Mouse (Mus musculus) small intestine, adult 2 months (tissue): Measurements from ENCODE around the gene Tubgcp3. TPM values are rescaled to one million over a fixed set of nuclear protein-coding genes. Genes with fewer than 3 reads are reported as not detected.

Source experiments
- H3K27ac ChIP-seq: fragments of 200-500 bp; 2 replicates; pipeline ENCODE4 v1.5.1; 2012; ENCODE audit warnings: low read depth, low read length, control low read depth, inconsistent platforms; ENCODE audit not compliant: insufficient read depth
- H3K27me3 ChIP-seq: fragments of 200-500 bp; 2 replicates; pipeline ENCODE4 v1.6.1; 2012; ENCODE audit warnings: mild to moderate bottlenecking, moderate library complexity, low read length, inconsistent platforms; ENCODE audit not compliant: control insufficient read depth, insufficient read depth
- H3K36me3 ChIP-seq: fragments of 200-500 bp; 2 replicates; pipeline ENCODE4 v1.6.1; 2012; ENCODE audit warnings: mild to moderate bottlenecking, low read length, control low read depth, inconsistent platforms; ENCODE audit not compliant: control insufficient read depth, insufficient read depth
- H3K4me1 ChIP-seq: fragments of 200-500 bp; 2 replicates; pipeline ENCODE4 v1.6.1; 2012; ENCODE audit warnings: low read length, inconsistent platforms, mixed read lengths; ENCODE audit not compliant: control insufficient read depth, insufficient read depth, insufficient read length
- H3K4me3 ChIP-seq: fragments of 200-500 bp; 2 replicates; pipeline ENCODE4 v1.5.1; 2012; ENCODE audit warnings: low read depth, mild to moderate bottlenecking, control low read depth, inconsistent platforms, low read length, moderate library complexity
- CTCF ChIP-seq: fragments of 200-500 bp; IDR thresholded peaks from 2 replicates; pipeline ENCODE4 v1.5.1; 2012; ENCODE audit warnings: low read depth, mild to moderate bottlenecking, control low read depth, inconsistent platforms, low read length, moderate library complexity, mixed read lengths; ENCODE audit not compliant: insufficient replicate concordance, insufficient read length; ENCODE audit errors: extremely low read depth
- POLR2A ChIP-seq: fragments of 200-500 bp; IDR thresholded peaks from 2 replicates; pipeline ENCODE4 v1.6.1; 2012; ENCODE audit warnings: low read depth, mild to moderate bottlenecking, control low read depth, inconsistent platforms, low read length, moderate library complexity
- WGBS: fragments of 180-500 bp; shearing (Covaris S2); methylation state at CpG from one replicate; pipeline ENCODE4 v1.1.7; 2018; 5-methylcytosine and 5-hydroxymethylcytosine counted together
- polyA plus RNA-seq: library from polyadenylated mRNA; depleted of rRNA; stranded (reverse); fragments of >200 nt; gene quantifications from 2 replicates; pipeline ENCODE4 v1.2.3, GENCODE M21; 2012

The Tubgcp3 gene
- polyA plus RNA-seq, 1 experiment, result 24.3 TPM

- TF ChIP-seq CTCF (no peak), POLR2A (no peak)
- 85% methylated on average over 5 of the region's 5 CpGs for WGBS
- Histone ChIP-seq H3K36me3 (peaks cover 9% of the 10 kb centered on the region), H3K4me1 (peaks cover 7% of the 10 kb centered on the region; the same call in 1 of the 2 replicates), H3K4me3 (no peak overlapping the region), H3K27me3 (no peaks in the 10 kb centered on the region), H3K27ac (no peak overlapping the region)
Measured at GRCm38 (mm10) chr8:12663105-12663456, 9.0 kb downstream of the Tubgcp3 start.

- Histone ChIP-seq H3K36me3 (peaks cover 14% of the 10 kb centered on the region), H3K27me3 (no peaks in the 10 kb centered on the region), H3K4me1 (peaks cover 7% of the 10 kb centered on the region; the same call in 1 of the 2 replicates), H3K4me3 (no peak overlapping the region), H3K27ac (no peak overlapping the region)
- TF ChIP-seq POLR2A (no peak), CTCF (no peak)
- 89% methylated on average over 4 of the region's 4 CpGs for WGBS
Measured at GRCm38 (mm10) chr8:12662375-12663104, 9.5 kb downstream of the Tubgcp3 start.

GRCm38 (mm10) chr8:12657411-12657810 lies 14.6 kb downstream of the Tubgcp3 start:
- Histone ChIP-seq H3K27me3 (no peaks in the 10 kb centered on the region), H3K36me3 (peaks cover 59% of the 10 kb centered on the region), H3K4me1 (no peaks in the 10 kb centered on the region), H3K27ac (no peak overlapping the region), H3K4me3 (no peak overlapping the region)
- WGBS, result 89% methylated on average over 16 of the region's 16 CpGs
- no peak for TF ChIP-seq POLR2A
- no peak for TF ChIP-seq CTCF

GRCm38 (mm10) chr8:12651246-12651645 lies 20.8 kb downstream of the Tubgcp3 start:
- Histone ChIP-seq H3K27ac (no peak overlapping the region), H3K4me1 (no peaks in the 10 kb centered on the region), H3K27me3 (no peaks in the 10 kb centered on the region), H3K4me3 (no peak overlapping the region), H3K36me3 (peaks cover 62% of the 10 kb centered on the region)
- no peak for TF ChIP-seq CTCF
- no peak for TF ChIP-seq POLR2A
- 78% methylated on average over 4 of the region's 4 CpGs for WGBS

- WGBS, result 52% methylated on average over 4 of the region's 4 CpGs
- Histone ChIP-seq H3K27ac (no peak overlapping the region), H3K36me3 (peaks cover 55% of the 10 kb centered on the region), H3K4me3 (no peak overlapping the region), H3K27me3 (no peaks in the 10 kb centered on the region), H3K4me1 (no peaks in the 10 kb centered on the region)
- no peak for TF ChIP-seq POLR2A
- TF ChIP-seq CTCF, result no peak
Measured at GRCm38 (mm10) chr8:12650495-12650894, 21.6 kb downstream of the Tubgcp3 start.

- H3K4me1 ChIP-seq, result no peaks in the 10 kb centered on the region
- no peak overlapping the region for H3K4me3 ChIP-seq
- peaks cover 47% of the 10 kb centered on the region for H3K36me3 ChIP-seq
- H3K27me3 ChIP-seq, result no peaks in the 10 kb centered on the region
- H3K27ac ChIP-seq, result no peak overlapping the region
- 91% methylated on average over 4 of the region's 4 CpGs for WGBS
- TF ChIP-seq POLR2A, result no peak
Measured at GRCm38 (mm10) chr8:12648951-12649350, 23.1 kb downstream of the Tubgcp3 start.

- H3K36me3 ChIP-seq, result peaks cover 32% of the 10 kb centered on the region
- H3K27me3 ChIP-seq, result no peaks in the 10 kb centered on the region
- no peak overlapping the region for H3K4me3 ChIP-seq
- H3K4me1 ChIP-seq, result no peaks in the 10 kb centered on the region
- TF ChIP-seq CTCF (no peak), POLR2A (no peak)
- WGBS, result 74% methylated on average over 4 of the region's 4 CpGs
- H3K27ac ChIP-seq, result no peak overlapping the region
Measured at GRCm38 (mm10) chr8:12646536-12646935, 25.5 kb downstream of the Tubgcp3 start.
